Mouse (Mus musculus) embryonic fibroblast, embryonic 13.5 days (primary cell): Measurements from ENCODE around the gene Mrfap1.

Experiments used
- CTCF ChIP-seq: IDR thresholded peaks from 2 replicates; pipeline ENCODE4 v1.5.1; 2011; ENCODE audit warnings: mild to moderate bottlenecking, control low read depth, low read length, moderate library complexity, borderline replicate concordance; ENCODE audit not compliant: insufficient read depth
- POLR2A ChIP-seq: IDR thresholded peaks from 2 replicates; pipeline ENCODE4 v1.6.1; 2011; ENCODE audit warnings: low read depth, mild to moderate bottlenecking, control low read depth, low read length, moderate library complexity

- no peak for TF ChIP-seq CTCF
- TF ChIP-seq POLR2A, result no peak
Observed at GRCm38 (mm10) chr5:36750119-36751078, 46.2 kb downstream of the Mrfap1 start.
